27 mouse cellular contexts compared by ENCODE assay signal in the genomic region with DNA sequence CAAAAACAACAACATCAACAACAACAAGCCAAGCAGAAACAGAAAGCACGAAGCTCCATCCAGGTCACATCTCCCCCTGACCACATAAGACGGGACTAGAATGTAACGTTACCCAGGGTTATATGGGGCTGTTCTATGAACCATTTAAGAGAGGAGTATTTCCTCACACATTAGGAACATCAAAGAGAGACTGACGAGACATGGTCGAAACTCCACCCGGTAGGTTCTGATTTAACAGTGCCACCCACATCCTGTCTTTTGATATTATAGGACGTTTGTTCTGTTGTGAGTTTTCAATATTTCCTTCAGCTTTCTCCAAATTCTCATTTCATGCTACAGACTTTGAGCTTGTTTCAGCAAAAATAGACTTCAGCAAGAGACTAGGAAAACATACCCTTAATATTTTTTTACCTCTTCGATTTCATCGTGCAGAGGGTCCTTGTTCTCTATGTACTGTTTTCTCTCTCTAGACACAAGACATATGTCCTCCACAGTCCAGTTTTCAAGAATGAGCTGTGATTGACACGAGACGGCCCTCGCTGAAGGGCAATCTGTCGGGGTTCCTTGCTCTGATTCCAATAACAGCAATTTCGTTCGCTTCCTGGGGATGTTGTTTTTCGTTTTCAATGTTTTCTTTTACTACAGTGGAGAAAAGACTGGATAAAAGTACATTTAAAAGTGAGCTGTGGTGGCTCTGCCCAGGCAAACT. TPM values are rescaled to one million over a fixed set of nuclear protein-coding genes. Genes with fewer than 3 reads are reported as not detected.
DNase-seq lines count a peak whose midpoint lies in the region; ATAC-seq and TF ChIP-seq lines count a peak whose summit lies in the region.
"Had no signal": no experiment of that assay in that cellular context is flagged by ENCODE, and none has a peak within 500 bp of the region (broad histone marks: within the 10 kb centered on the region; RNA-seq: fewer than 3 reads in every experiment).

No protein-coding gene starts in this region.

- H3K9ac ChIP-seq in hindbrain, embryonic 14.5 days = no peak overlapping the region
- no peak overlapping the region for H3K9ac ChIP-seq in hindbrain, embryonic 11.5 days (ENCODE audit: low read depth, low read length)
- H3K9ac ChIP-seq: hindbrain, embryonic 12.5 days; limb, embryonic 12.5 days; liver, embryonic 15.5 days; midbrain, embryonic 12.5 days; neural tube, embryonic 13.5 days had no signal

- ATAC-seq in hindbrain, embryonic 14.5 days (ENCODE audit: low FRiP score) = no peak
- no peak for ATAC-seq in hindbrain, embryonic 11.5 days (ENCODE audit: low FRiP score)
- ATAC-seq: forebrain, embryonic 14.5 days; Patski had no signal

- peak; percentile 21 for DNase-seq in hindbrain, embryonic 14.5 days (ENCODE audit: low spot score)
- DNase-seq in hindbrain, embryonic 11.5 days (ENCODE audit: low spot score) = no peak
- DNase-seq in CD4-positive, CD25-positive, alpha-beta regulatory T cell, adult 2 months (ENCODE audit: low read depth, low spot score) = peak; percentile 30
- peak; percentile 51 for DNase-seq in T-cell, adult 2 months (ENCODE audit: low spot score)
- peak; percentile 48 for DNase-seq in lung, postnatal 10 days
- DNase-seq in layer of hippocampus, adult 2 months (ENCODE audit: low spot score in 2 of 2) = no peak
- no peak for DNase-seq in layer of hippocampus, postnatal 10 days (ENCODE audit: low spot score in 2 of 2)
- DNase-seq in cerebellum, postnatal 4 days (ENCODE audit: low spot score in 2 of 2) = no peak
- DNase-seq: adrenal gland, postnatal 36 days; B cell, adult 2 months; cerebellum, adult 2 months; cerebellum, postnatal 14 days; gastrocnemius, postnatal 14 days; kidney, adult 11 months; layer of hippocampus, adult 9-11 months; thymus, postnatal 4 days had no signal

- no peaks in the 10 kb centered on the region for H3K4me1 ChIP-seq in hindbrain, embryonic 14.5 days (replicated peaks; ENCODE audit: control insufficient read depth, insufficient read depth, low read length)
- H3K4me1 ChIP-seq in hindbrain, embryonic 11.5 days (replicated peaks; ENCODE audit: control insufficient read depth, insufficient read depth, low read length) = no peaks in the 10 kb centered on the region
- H3K4me1 ChIP-seq: hindbrain, embryonic 12.5 days; limb, embryonic 12.5 days; liver, embryonic 15.5 days; megakaryocyte, embryonic 14.5 days; midbrain, embryonic 12.5 days; neural tube, embryonic 13.5 days had no signal

- no peak overlapping the region for H3K27ac ChIP-seq in hindbrain, embryonic 14.5 days
- H3K27ac ChIP-seq in hindbrain, embryonic 11.5 days (ENCODE audit: low read depth, low read length) = no peak overlapping the region
- no peak overlapping the region for H3K27ac ChIP-seq in layer of hippocampus, adult 2 months
- H3K27ac ChIP-seq: hindbrain, embryonic 12.5 days; kidney, postnatal 0 days; limb, embryonic 12.5 days; liver, embryonic 15.5 days; midbrain, embryonic 12.5 days; neural tube, embryonic 13.5 days had no signal

- H3K9me3 ChIP-seq in hindbrain, embryonic 14.5 days (ENCODE audit: control insufficient read depth, low read length) = no peaks in the 10 kb centered on the region
- H3K9me3 ChIP-seq in hindbrain, embryonic 11.5 days (ENCODE audit: control insufficient read depth, low read length) = no peaks in the 10 kb centered on the region
- H3K9me3 ChIP-seq: hindbrain, embryonic 12.5 days; limb, embryonic 12.5 days; liver, embryonic 15.5 days; midbrain, embryonic 12.5 days; neural tube, embryonic 13.5 days had no signal

- no peaks in the 10 kb centered on the region for H3K27me3 ChIP-seq in hindbrain, embryonic 14.5 days (ENCODE audit: control insufficient read depth, insufficient read depth, low read length)
- no peaks in the 10 kb centered on the region for H3K27me3 ChIP-seq in hindbrain, embryonic 11.5 days (ENCODE audit: control insufficient read depth, insufficient read depth, low read length)
- H3K27me3 ChIP-seq: hindbrain, embryonic 12.5 days; limb, embryonic 12.5 days; liver, embryonic 15.5 days; megakaryocyte, embryonic 14.5 days; midbrain, embryonic 12.5 days; neural tube, embryonic 13.5 days had no signal

- TF ChIP-seq CTCF in layer of hippocampus, adult 2 months (conservative IDR thresholded peaks at IDR 0.05) = no peak

- H3K4me3 ChIP-seq in hindbrain, embryonic 14.5 days (replicated peaks; ENCODE audit: low read length) = no peak overlapping the region
- no peak overlapping the region for H3K4me3 ChIP-seq in hindbrain, embryonic 11.5 days (ENCODE audit: low read depth, low read length)
- H3K4me3 ChIP-seq in layer of hippocampus, adult 2 months = no peak overlapping the region
- H3K4me3 ChIP-seq: hindbrain, embryonic 12.5 days; limb, embryonic 12.5 days; liver, embryonic 15.5 days; megakaryocyte, embryonic 14.5 days; midbrain, embryonic 12.5 days; myocyte; neural tube, embryonic 13.5 days had no signal

- no peaks in the 10 kb centered on the region for H3K36me3 ChIP-seq in hindbrain, embryonic 14.5 days (replicated peaks; ENCODE audit: control insufficient read depth, insufficient read depth)
- no peaks in the 10 kb centered on the region for H3K36me3 ChIP-seq in hindbrain, embryonic 11.5 days (ENCODE audit: control insufficient read depth, insufficient read depth, low read length)
- H3K36me3 ChIP-seq: hindbrain, embryonic 12.5 days; limb, embryonic 12.5 days; liver, embryonic 15.5 days; midbrain, embryonic 12.5 days; neural tube, embryonic 13.5 days had no signal

- no peak overlapping the region for H3K4me2 ChIP-seq in hindbrain, embryonic 14.5 days (replicated peaks)
- no peak overlapping the region for H3K4me2 ChIP-seq in hindbrain, embryonic 11.5 days (replicated peaks; ENCODE audit: low read depth, low read length)
- H3K4me2 ChIP-seq: hindbrain, embryonic 12.5 days; limb, embryonic 12.5 days; liver, embryonic 15.5 days; midbrain, embryonic 12.5 days; neural tube, embryonic 13.5 days had no signal

- WGBS in hindbrain, embryonic 14.5 days = 86% methylated on average over 16 of the region's 16 CpGs
- WGBS in hindbrain, embryonic 11.5 days = 76% methylated on average over 16 of the region's 16 CpGs

RNA-seq across cellular contexts. Expression of a gene that starts 58.1 kb away (rescaled TPM):
- 103 TPM in 2 replicates for polyA plus RNA-seq in hindbrain, embryonic 14.5 days (2014; fragmentation: Nextera tagmentation; extraction: Ambion mirVana)
- polyA plus RNA-seq in hindbrain, embryonic 11.5 days (2014; fragmentation: Nextera tagmentation; extraction: Ambion mirVana) = 84.6 and 84.9 TPM in 2 replicates
- 10 to 100 TPM; 36.8 to 39.4 TPM for total RNA-seq in layer of hippocampus, adult 2 months (2021)
- total RNA-seq in layer of hippocampus, postnatal 10 days (2021) = 10 to 100 TPM; 37.8 to 45.1 TPM
- total RNA-seq: MEL had no signal

Comparison
In these comparisons a context has a peak if more than half of its experiments do, and no peak if none do; other contexts are left out.
1. DNase-seq: peak in hindbrain, embryonic 14.5 days (single experiment), CD4-positive, CD25-positive, alpha-beta regulatory T cell, adult 2 months (single experiment), T-cell, adult 2 months (single experiment) and lung, postnatal 10 days (single experiment); none in hindbrain, embryonic 11.5 days (single experiment), layer of hippocampus, adult 2 months (0 of 2), layer of hippocampus, postnatal 10 days (0 of 2) and cerebellum, postnatal 4 days (0 of 2).